Mouse (Mus musculus) CH12.LX (cell line): ENCODE measurements around the gene Mlph. TPM values are rescaled to one million over a fixed set of nuclear protein-coding genes. Genes with fewer than 3 reads are reported as not detected.

Experiments
- DNase-seq: peaks from one replicate; pipeline ENCODE4 v3.0.0-alpha.2; 2013; ENCODE audit errors: extremely low read depth
- H3K27ac ChIP-seq: 2 replicates; pipeline ENCODE4 v1.5.1; 2012; ENCODE audit warnings: low read depth, mild to moderate bottlenecking, control low read depth, moderate library complexity; ENCODE audit not compliant: insufficient read depth
- H3K27me3 ChIP-seq: replicated peaks from 2 replicates; pipeline ENCODE3; 2012; ENCODE audit warnings: inconsistent platforms
- H3K36me3 ChIP-seq, 2 experiments: replicated peaks in 1 of 2; 2 replicates each; pipeline versions ENCODE3 to v1.6.1; 2012; ENCODE audit warnings: inconsistent platforms in 1 of 2, low read length in 1 of 2, mild to moderate bottlenecking in 1 of 2, mixed read lengths in 1 of 2, moderate library complexity in 1 of 2; ENCODE audit not compliant: control insufficient read depth in 1 of 2, insufficient read depth in 1 of 2
- H3K4me1 ChIP-seq, 2 experiments: 2 replicates each; pipeline ENCODE4 v1.6.1; 2012; ENCODE audit warnings: inconsistent platforms in 1 of 2, moderate library complexity in 1 of 2; ENCODE audit not compliant: insufficient read depth in 2 of 2, control insufficient read depth in 1 of 2
- H3K4me2 ChIP-seq: 2 replicates; pipeline ENCODE4 v1.6.1; 2012; ENCODE audit warnings: low read depth, mild to moderate bottlenecking, control low read depth; ENCODE audit not compliant: poor library complexity, insufficient read depth, severe bottlenecking
- H3K4me3 ChIP-seq, 3 experiments: fragments of 150-350 bp in 1 of 3; sonication (generic) in 1 of 3; replicated peaks in 1 of 3; 2 replicates each; pipeline versions ENCODE3 to v1.5.1; 2011 to 2012; ENCODE audit warnings: low read depth in 2 of 3, low read length in 2 of 3, mild to moderate bottlenecking in 2 of 3, moderate library complexity in 2 of 3, control low read depth in 1 of 3, improper control_type of control experiment in 1 of 3, inconsistent platforms in 1 of 3, mixed read lengths in 1 of 3; ENCODE audit not compliant: poor library complexity in 1 of 3
- H3K79me2 ChIP-seq: replicated peaks from 2 replicates; pipeline ENCODE4 v1.6.1; 2012; ENCODE audit warnings: mild to moderate bottlenecking, moderate library complexity; ENCODE audit not compliant: control insufficient read depth, poor library complexity, insufficient read depth, severe bottlenecking; ENCODE audit errors: extremely low read depth
- H3K9ac ChIP-seq: 2 replicates; pipeline ENCODE4 v1.6.1; 2012; ENCODE audit warnings: low read depth, mild to moderate bottlenecking, control low read depth, moderate library complexity; ENCODE audit not compliant: insufficient read depth
- H3K9me3 ChIP-seq: replicated peaks from 2 replicates; pipeline ENCODE3; 2012; ENCODE audit warnings: low read length, inconsistent platforms, mixed read lengths
- BHLHE40 ChIP-seq: IDR thresholded peaks from 2 replicates; pipeline ENCODE4 v1.6.1; 2011; ENCODE audit warnings: mild to moderate bottlenecking, low read depth, low read length, improper control_type of control experiment
- CHD1 ChIP-seq: IDR thresholded peaks from 2 replicates; pipeline ENCODE4 v1.6.1; 2012; ENCODE audit warnings: low read depth, low read length, improper control_type of control experiment, inconsistent platforms
- CHD2 ChIP-seq: IDR thresholded peaks from 2 replicates; pipeline ENCODE4 v1.6.1; 2011; ENCODE audit warnings: low read length, improper control_type of control experiment
- E2F4 ChIP-seq: IDR thresholded peaks from 2 replicates; pipeline ENCODE4 v1.6.1; 2011; ENCODE audit warnings: low read depth, low read length, improper control_type of control experiment; ENCODE audit not compliant: insufficient replicate concordance
- ELF1 ChIP-seq: IDR thresholded peaks from 2 replicates; pipeline ENCODE4 v1.6.1; 2014; ENCODE audit warnings: low read depth, mild to moderate bottlenecking, inconsistent platforms, low read length, improper control_type of control experiment
- HCFC1 ChIP-seq: IDR thresholded peaks from 2 replicates; pipeline ENCODE4 v1.6.1; 2012; ENCODE audit warnings: low read depth, mild to moderate bottlenecking, inconsistent platforms, low read length, improper control_type of control experiment
- MAX ChIP-seq: IDR thresholded peaks from 2 replicates; pipeline ENCODE4 v1.6.1; 2011; ENCODE audit warnings: low read length, improper control_type of control experiment
- MAZ ChIP-seq: IDR thresholded peaks from 2 replicates; pipeline ENCODE4 v1.6.1; 2012; ENCODE audit warnings: low read depth, mild to moderate bottlenecking, inconsistent platforms, low read length, improper control_type of control experiment, moderate library complexity
- MEF2A ChIP-seq: IDR thresholded peaks from 2 replicates; pipeline ENCODE4 v1.6.1; 2014; ENCODE audit warnings: low read depth, mild to moderate bottlenecking, inconsistent platforms, low read length, improper control_type of control experiment, borderline replicate concordance
- MXI1 ChIP-seq: IDR thresholded peaks from 2 replicates; pipeline ENCODE4 v1.6.1; 2011; ENCODE audit warnings: mild to moderate bottlenecking, low read depth, low read length, improper control_type of control experiment
- NELFE ChIP-seq: IDR thresholded peaks from 2 replicates; pipeline ENCODE4 v1.6.1; 2011; ENCODE audit warnings: low read depth, low read length, improper control_type of control experiment
- PAX5 ChIP-seq: IDR thresholded peaks from 2 replicates; pipeline ENCODE4 v1.6.1; 2012; ENCODE audit warnings: low read length, inconsistent platforms, mixed read lengths
- POLR2A ChIP-seq: IDR thresholded peaks from 2 replicates; pipeline ENCODE4 v1.6.1; 2011; ENCODE audit warnings: low read depth, mild to moderate bottlenecking, improper control_type of control experiment, low read length
- RAD21 ChIP-seq: IDR thresholded peaks from 2 replicates; pipeline ENCODE4 v1.6.1; 2011; ENCODE audit warnings: low read depth, mild to moderate bottlenecking, low read length, improper control_type of control experiment, moderate library complexity
- SIN3A ChIP-seq: IDR thresholded peaks from 2 replicates; pipeline ENCODE4 v1.6.1; 2012; ENCODE audit warnings: low read length, improper control_type of control experiment, inconsistent platforms
- SMC3 ChIP-seq: IDR thresholded peaks from 2 replicates; pipeline ENCODE4 v1.6.1; 2011; ENCODE audit warnings: low read depth, low read length, improper control_type of control experiment
- TBP ChIP-seq: conservative IDR thresholded peaks from 2 replicates; pipeline ENCODE4 v1.6.1; 2011; ENCODE audit warnings: low read depth, low read length, improper control_type of control experiment
- TCF12 ChIP-seq: IDR thresholded peaks from 2 replicates; pipeline ENCODE4 v1.6.1; 2014; ENCODE audit warnings: low read depth, mild to moderate bottlenecking, inconsistent platforms, low read length, improper control_type of control experiment
- UBTF ChIP-seq: IDR thresholded peaks from 2 replicates; pipeline ENCODE4 v1.6.1; 2012; ENCODE audit warnings: low read depth, mild to moderate bottlenecking, inconsistent platforms, low read length, improper control_type of control experiment, moderate library complexity
- USF1 ChIP-seq: IDR thresholded peaks from 2 replicates; pipeline ENCODE4 v1.6.1; 2014; ENCODE audit warnings: low read depth, mild to moderate bottlenecking, inconsistent platforms, low read length, improper control_type of control experiment
- ZKSCAN1 ChIP-seq: IDR thresholded peaks from 2 replicates; pipeline ENCODE4 v1.6.1; 2012; ENCODE audit warnings: low read depth, inconsistent platforms, low read length, improper control_type of control experiment, borderline replicate concordance
- ZMIZ1 ChIP-seq: IDR thresholded peaks from 2 replicates; pipeline ENCODE4 v1.6.1; 2012; ENCODE audit warnings: low read depth, mild to moderate bottlenecking, inconsistent platforms, low read length, improper control_type of control experiment
- ZNF384 ChIP-seq: IDR thresholded peaks from 2 replicates; pipeline ENCODE4 v1.6.1; 2012; ENCODE audit warnings: low read depth, low read length, improper control_type of control experiment, inconsistent platforms
- dilution Hi-C: fragments of 300-500 bp; cut with MboI; formaldehyde crosslinking; loops from 2 replicates; pipeline ENCODE4 v1.14.3; 2020; ENCODE audit warnings: low sequenced_read_pairs; ENCODE audit not compliant: extremely low pct_unique_long_range_greater_than_20kb, extremely low pct_ligation_motif_present
- in situ Hi-C: fragments of 300-500 bp; cut with MboI; formaldehyde crosslinking; loops from 3 replicates; pipeline ENCODE4 v1.14.3; 2019; ENCODE audit warnings: low sequenced_read_pairs, low pct_ligation_motif_present, low pct_unique_long_range_greater_than_20kb, mixed read lengths
- polyA plus RNA-seq: library from polyadenylated mRNA; unstranded; fragments of >175 nt; gene quantifications from 2 replicates; pipeline ENCODE4 v1.2.1, GENCODE M21; 2012; ENCODE audit warnings: low read depth; ENCODE audit not compliant: insufficient read length
- total RNA-seq, 2 experiments: library from RNA; depleted of rRNA; stranded (reverse); fragments of 300-350 nt in 1 of 2; fragments of >200 nt in 1 of 2; gene quantifications; 2 replicates each; pipeline ENCODE4 v1.2.3; 2012 to 2014

The Mlph gene
- total and polyA plus RNA-seq, 3 experiments = not detected

DNA sequence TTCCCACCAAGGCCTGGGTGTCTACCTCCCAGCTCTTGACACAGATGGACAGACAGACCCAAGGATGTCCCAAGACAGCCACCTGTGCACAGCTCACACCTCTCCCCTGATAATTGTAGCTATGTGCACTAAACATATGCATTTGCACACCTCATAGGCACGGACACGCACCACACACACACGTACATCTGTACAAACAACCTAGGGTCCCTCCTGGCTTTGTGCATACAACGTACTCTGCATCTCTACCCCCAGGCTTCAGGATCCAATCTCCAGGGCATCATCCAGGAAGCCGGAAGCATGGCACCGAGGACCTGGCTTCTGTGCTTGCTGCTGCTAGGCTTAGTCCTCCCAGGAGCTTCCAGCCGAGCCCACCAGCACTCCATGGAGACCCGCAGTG is 37.9 kb downstream of the Mlph start, which contains the start of gene Prlh:
Prlh (plus strand) TSS at position 301 of the 400 bp plus-strand sequence.
- no peak for TF ChIP-seq BHLHE40
- TF ChIP-seq POLR2A = no peak
- TF ChIP-seq MAX = no peak
- no peak for TF ChIP-seq ELF1
- no peak for TF ChIP-seq ZKSCAN1
- TF ChIP-seq MAZ = no peak
- TF ChIP-seq, all 38 proteins: peak for 0
- no peak within 1 kb of the TSS for H3K27ac ChIP-seq

GRCm38 (mm10) chr1:90953688-90954087 is 38.8 kb downstream of the Mlph start:
- Histone ChIP-seq H3K36me3 (no peaks in the 10 kb centered on the region), H3K4me3 (no peak overlapping the region), H3K27me3 (peaks cover 72% of the 10 kb centered on the region), H3K9me3 (no peaks in the 10 kb centered on the region), H3K79me2 (no peaks in the 10 kb centered on the region), H3K9ac (no peak overlapping the region), H3K4me2 (no peak overlapping the region), H3K27ac (no peak overlapping the region), H3K4me1 (no peaks in the 10 kb centered on the region)
- dilution Hi-C loops (no loop called here), in situ Hi-C loops (loop anchor here (10.0 kb wide), 1 partner anchor 309 kb away; no protein-coding TSS in a partner anchor)
- TF ChIP-seq MAZ (no peak), POLR2A (no peak), CHD1 (no peak), PAX5 (no peak), TBP (no peak)
- DNase-seq = no peak

More for the DNA sequence above, 37.9 kb downstream of the Mlph start, which contains the start of gene Prlh:
- in situ Hi-C loops (loop anchor here (10.0 kb wide), 1 partner anchor 308 kb away; no protein-coding TSS in a partner anchor), dilution Hi-C loops (no loop called here)
- Histone ChIP-seq H3K4me3 (no peak within 1 kb of the TSS), H3K4me2 (no peak within 1 kb of the TSS), H3K9me3 (no peaks in the 10 kb centered on the region), H3K36me3 (no peaks in the 10 kb centered on the region), H3K9ac (no peak within 1 kb of the TSS), H3K27me3 (peaks cover 67% of the 10 kb centered on the region), H3K4me1 (no peaks in the 10 kb centered on the region), H3K79me2 (no peaks in the 10 kb centered on the region)
- DNase-seq = no peak

- dilution Hi-C loops = no loop called here
- TF ChIP-seq E2F4 (no peak), BHLHE40 (no peak), HCFC1 (no peak), RAD21 (peak; percentile 92), NELFE (peak; percentile 42; the same call in 1 of the 2 replicates), CHD2 (no peak), MEF2A (no peak), TBP (no peak), SMC3 (peak; percentile 81), MXI1 (no peak), POLR2A (no peak), ZNF384 (no peak), MAZ (no peak), TCF12 (no peak), SIN3A (no peak), ZKSCAN1 (no peak), UBTF (no peak), USF1 (no peak), ZMIZ1 (no peak), MAX (no peak)
Measured at GRCm38 (mm10) chr1:90956245-90957096, 41.6 kb downstream of the Mlph start.

More at GRCm38 (mm10) chr1:90956245-90957096, 41.6 kb downstream of the Mlph start:
- Histone ChIP-seq H3K36me3 (no peaks in the 10 kb centered on the region), H3K4me3 (no peak overlapping the region), H3K4me2 (no peak overlapping the region), H3K9ac (no peak overlapping the region), H3K27ac (no peak overlapping the region), H3K4me1 (no peaks in the 10 kb centered on the region), H3K27me3 (peaks cover 78% of the 10 kb centered on the region), H3K79me2 (no peaks in the 10 kb centered on the region), H3K9me3 (no peaks in the 10 kb centered on the region)
- in situ Hi-C loops = loop anchor here (10.0 kb wide), 1 partner anchor 312 kb away; no protein-coding TSS in a partner anchor
- DNase-seq = peak; percentile 67
